Mouse (Mus musculus) cerebellum, adult (tissue): ENCODE data around the gene Zfp704.
A peak's percentile ranks its signal among the peaks of the same experiment; 100 is the strongest.

Experiments
- ATAC-seq: cut with Nextera tagmentation; 2 replicates; pipeline ENCODE4 v1.9.2; 2017; ENCODE audit warnings: mild to moderate bottlenecking, moderate library complexity, mixed read lengths; ENCODE audit not compliant: insufficient number of reproducible peaks, low FRiP score, low TSS enrichment

Gene Zfp704

GRCm38 (mm10) chr3:9434394-9435175, 175.3 kb downstream of the Zfp704 start:
- ATAC-seq, result no peak

- ATAC-seq, result no peak
These were observed 176.9 kb downstream of the Zfp704 start for GRCm38 (mm10) chr3:9432796-9433526.

GRCm38 (mm10) chr3:9432226-9432625, 177.7 kb downstream of the Zfp704 start:
- ATAC-seq, result no peak

GRCm38 (mm10) chr3:9429946-9430345, 179.9 kb downstream of the Zfp704 start:
- ATAC-seq, result no peak

- no peak for ATAC-seq
These were observed 182.1 kb downstream of the Zfp704 start for GRCm38 (mm10) chr3:9427826-9428225.

GRCm38 (mm10) chr3:9425661-9426060, 184.2 kb downstream of the Zfp704 start:
- no peak for ATAC-seq

- no peak for ATAC-seq
These were observed 185.2 kb downstream of the Zfp704 start for GRCm38 (mm10) chr3:9424637-9425036.

GRCm38 (mm10) chr3:9423669-9424068, 186.2 kb downstream of the Zfp704 start:
- no peak for ATAC-seq

- no peak for ATAC-seq
These were observed 201.0 kb downstream of the Zfp704 start for GRCm38 (mm10) chr3:9408896-9409295.

- no peak for ATAC-seq
These were observed 202.1 kb downstream of the Zfp704 start for GRCm38 (mm10) chr3:9407801-9408200.

GRCm38 (mm10) chr3:9407119-9407546, 202.8 kb downstream of the Zfp704 start:
- ATAC-seq, result no peak

- ATAC-seq, result no peak
These were observed 204.5 kb downstream of the Zfp704 start for GRCm38 (mm10) chr3:9405341-9405740.

- ATAC-seq, result no peak
These were observed 206.4 kb downstream of the Zfp704 start for GRCm38 (mm10) chr3:9403255-9404050.

- ATAC-seq, result no peak
These were observed 207.0 kb downstream of the Zfp704 start for GRCm38 (mm10) chr3:9402836-9403235.

- ATAC-seq, result no peak
These were observed 207.5 kb downstream of the Zfp704 start for GRCm38 (mm10) chr3:9402345-9402744.

GRCm38 (mm10) chr3:9401685-9402084, 208.2 kb downstream of the Zfp704 start:
- ATAC-seq, result no peak

- no peak for ATAC-seq
These were observed 209.0 kb downstream of the Zfp704 start for GRCm38 (mm10) chr3:9400886-9401221.

- peak; percentile 33; the same call in 1 of the 2 replicates for ATAC-seq
These were observed 209.5 kb downstream of the Zfp704 start for GRCm38 (mm10) chr3:9400201-9400885.

- ATAC-seq, result no peak
These were observed 211.6 kb downstream of the Zfp704 start for GRCm38 (mm10) chr3:9398271-9398670.
